Mouse (Mus musculus) stomach, postnatal 0 days (tissue): ENCODE results near the gene AI413582. TPM values are rescaled to one million over a fixed set of nuclear protein-coding genes. Genes with fewer than 3 reads are reported as not detected.

Source experiments
- ATAC-seq: fragments of 200-750 bp; cut with Nextera tagmentation; 2 replicates; pipeline ENCODE4 v1.8.0; 2017; ENCODE audit not compliant: low FRiP score, low TSS enrichment
- DNase-seq: peaks from one replicate; pipeline ENCODE4 v3.0.0-alpha.2; 2016; ENCODE audit warnings: low spot score
- H3K27ac ChIP-seq: fragments of 300-500 bp; sonication (generic); replicated peaks from 2 replicates; pipeline ENCODE4 v1.5.1; 2014; ENCODE audit warnings: mild to moderate bottlenecking, control low read depth
- H3K27me3 ChIP-seq: fragments of 300-500 bp; sonication (generic); 2 replicates; pipeline ENCODE4 v1.6.1; 2014; ENCODE audit warnings: low read length; ENCODE audit not compliant: control insufficient read depth, insufficient read depth
- H3K36me3 ChIP-seq: fragments of 300-500 bp; sonication (generic); 2 replicates; pipeline ENCODE4 v1.6.1; 2014; ENCODE audit warnings: low read length, mixed read lengths; ENCODE audit not compliant: control insufficient read depth, insufficient read depth
- H3K4me1 ChIP-seq: fragments of 300-500 bp; sonication (generic); replicated peaks from 2 replicates; pipeline ENCODE4 v1.6.1; 2014; ENCODE audit warnings: antibody characterized with exemption; ENCODE audit not compliant: control insufficient read depth, insufficient read depth
- H3K4me2 ChIP-seq: fragments of 300-500 bp; sonication (generic); replicated peaks from 2 replicates; pipeline ENCODE4 v1.6.1; 2014; ENCODE audit warnings: low read depth, mild to moderate bottlenecking, control low read depth, moderate library complexity
- H3K4me3 ChIP-seq: fragments of 300-500 bp; sonication (generic); 2 replicates; pipeline ENCODE4 v1.5.1; 2014; ENCODE audit warnings: low read depth, low read length, control low read depth
- H3K9ac ChIP-seq: fragments of 300-500 bp; sonication (generic); 2 replicates; pipeline ENCODE4 v1.6.1; 2014; ENCODE audit warnings: mild to moderate bottlenecking, low read length, control low read depth, mixed read lengths
- H3K9me3 ChIP-seq: fragments of 300-500 bp; sonication (generic); 2 replicates; pipeline ENCODE4 v1.6.1; 2016; ENCODE audit warnings: low read length; ENCODE audit not compliant: control insufficient read depth
- CTCF ChIP-seq: IDR thresholded peaks from 2 replicates; pipeline ENCODE4 v1.5.1; 2016; ENCODE audit warnings: antibody characterized with exemption, low read depth, mild to moderate bottlenecking, moderate library complexity
- EP300 ChIP-seq: optimal IDR thresholded peaks from 2 replicates; pipeline ENCODE3; 2016; ENCODE audit warnings: antibody characterized with exemption
- WGBS: fragments of 180-500 bp; shearing (Covaris S2); extraction: QIAGEN DNeasy Blood & Tissue Kit; methylation state at CpG from one replicate; pipeline ENCODE4 v1.1.7; 2014; 5-methylcytosine and 5-hydroxymethylcytosine counted together
- polyA plus RNA-seq: library from polyadenylated mRNA; unstranded; fragments of >200 nt; fragmentation: Nextera tagmentation; extraction: Ambion mirVana; gene quantifications from 2 replicates; pipeline ENCODE4 v1.2.1, GENCODE M21; 2015

AI413582 gene
- polyA plus RNA-seq, 1 experiment from 2014 or later: 37.1 TPM

DNA sequence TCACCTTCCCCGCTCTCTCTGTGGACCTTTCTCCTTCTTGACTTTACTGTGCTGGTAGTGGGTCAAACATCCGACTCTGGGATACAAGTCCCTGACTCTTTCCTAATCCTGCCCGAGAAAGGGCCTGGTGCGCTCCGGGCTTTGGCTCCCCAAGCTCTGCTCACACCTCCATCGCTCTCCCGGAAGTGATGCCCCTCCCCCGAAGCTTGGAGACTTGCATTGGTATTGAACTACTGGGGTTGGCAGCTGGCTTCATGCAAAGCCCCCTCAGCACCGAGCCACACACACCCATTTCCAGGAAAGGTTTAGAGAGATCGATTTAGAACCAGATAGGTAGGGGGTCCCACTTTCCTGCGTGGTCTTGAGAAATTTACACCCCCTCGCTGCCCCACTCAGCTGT lies 19.6 kb downstream of the AI413582 start:
- 51% methylated on average over 12 of the region's 12 CpGs for WGBS
- Histone ChIP-seq H3K27ac (no peak overlapping the region), H3K4me3 (no peak overlapping the region), H3K36me3 (no peaks in the 10 kb centered on the region), H3K9ac (no peak overlapping the region), H3K4me2 (no peak overlapping the region), H3K9me3 (no peaks in the 10 kb centered on the region), H3K4me1 (0 out of 2 replicates have a peak, but pooled peaks cover 5% of the 10 kb centered on the region), H3K27me3 (no peaks in the 10 kb centered on the region)
- no peak for ATAC-seq
- no peak for TF ChIP-seq CTCF
- TF ChIP-seq EP300: no peak
- no peak for DNase-seq

GRCm38 (mm10) chr17:27544551-27544950 lies 21.0 kb downstream of the AI413582 start:
- Histone ChIP-seq H3K4me2 (no peak overlapping the region), H3K36me3 (no peaks in the 10 kb centered on the region), H3K4me3 (no peak overlapping the region), H3K27ac (no peak overlapping the region), H3K9me3 (no peaks in the 10 kb centered on the region), H3K9ac (no peak overlapping the region), H3K4me1 (0 out of 2 replicates have a peak, but pooled peaks cover 5% of the 10 kb centered on the region), H3K27me3 (no peaks in the 10 kb centered on the region)
- DNase-seq: no peak
- TF ChIP-seq CTCF (no peak), EP300 (no peak)
- 90% methylated on average over 11 of the region's 11 CpGs for WGBS
- no peak for ATAC-seq

DNA sequence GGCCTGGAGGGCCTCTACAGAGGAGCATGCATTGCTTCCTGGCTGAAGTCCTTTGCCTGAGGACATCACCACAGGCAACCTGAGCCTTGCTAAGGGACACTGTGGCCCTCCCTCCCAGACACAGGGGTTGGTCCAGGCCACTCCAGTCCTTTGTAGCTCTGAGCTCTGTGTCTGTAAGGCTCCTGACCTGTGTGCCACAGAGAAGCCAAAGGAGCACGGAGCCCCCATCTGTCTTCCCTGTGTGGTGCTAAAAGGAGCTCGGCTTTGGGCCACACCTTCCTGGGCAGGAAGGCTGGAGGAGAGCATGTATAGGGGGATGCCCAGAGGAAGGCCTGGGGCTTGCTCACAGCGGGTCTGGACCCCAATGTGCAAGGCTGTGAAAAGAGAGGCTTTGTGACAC lies 23.6 kb downstream of the AI413582 start:
- WGBS: 67% methylated on average over 3 of the region's 3 CpGs
- TF ChIP-seq CTCF: no peak
- TF ChIP-seq EP300: no peak
- Histone ChIP-seq H3K4me3 (no peak overlapping the region), H3K36me3 (no peaks in the 10 kb centered on the region), H3K27ac (no peak overlapping the region), H3K9me3 (no peaks in the 10 kb centered on the region), H3K9ac (no peak overlapping the region), H3K4me1 (0 out of 2 replicates have a peak, but pooled peaks cover under 1% of the 10 kb centered on the region), H3K4me2 (no peak overlapping the region), H3K27me3 (no peaks in the 10 kb centered on the region)
- DNase-seq (no peak), ATAC-seq (no peak)

DNA sequence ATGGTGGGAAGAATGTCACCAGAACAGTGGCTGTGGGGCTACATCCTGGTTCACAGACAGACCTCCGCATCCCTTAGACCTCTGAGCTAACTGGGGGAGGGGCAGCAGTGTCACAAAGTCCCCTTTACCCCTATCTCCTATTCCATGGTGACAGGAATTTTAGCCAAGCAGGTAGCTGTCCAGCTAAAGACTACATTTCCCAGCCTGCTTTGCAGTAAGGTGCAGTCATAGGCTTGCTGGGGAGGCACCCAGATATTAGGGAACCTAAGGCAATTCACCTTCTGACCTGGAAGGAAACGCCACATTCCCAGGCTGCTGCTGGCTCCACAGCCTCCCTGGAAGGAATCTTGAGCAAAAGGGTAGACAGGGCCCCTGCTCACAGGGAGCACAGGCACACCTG lies 24.3 kb downstream of the AI413582 start:
- Histone ChIP-seq H3K9ac (no peak overlapping the region), H3K36me3 (no peaks in the 10 kb centered on the region), H3K9me3 (no peaks in the 10 kb centered on the region), H3K4me3 (no peak overlapping the region), H3K4me2 (no peak overlapping the region), H3K27me3 (no peaks in the 10 kb centered on the region), H3K4me1 (no peaks in the 10 kb centered on the region), H3K27ac (no peak overlapping the region)
- TF ChIP-seq EP300 (no peak), CTCF (no peak)
- no peak for ATAC-seq
- no peak for DNase-seq
- 67% methylated on average over 2 of the region's 2 CpGs for WGBS

- no peak overlapping the region for H3K4me2 ChIP-seq
- ATAC-seq: peak; percentile 62; the same call in 1 of the 2 replicates
- 4% methylated on average over 10 of the region's 10 CpGs for WGBS
- peak; percentile 89 for DNase-seq
- no peak overlapping the region for H3K4me3 ChIP-seq
- TF ChIP-seq EP300 (no peak), CTCF (peak; percentile 100)
- H3K36me3 ChIP-seq: no peaks in the 10 kb centered on the region
- no peaks in the 10 kb centered on the region for H3K27me3 ChIP-seq
- H3K9ac ChIP-seq: no peak overlapping the region
- no peaks in the 10 kb centered on the region for H3K4me1 ChIP-seq
- H3K27ac ChIP-seq: no peak overlapping the region
- H3K9me3 ChIP-seq: no peaks in the 10 kb centered on the region
Measured at GRCm38 (mm10) chr17:27534718-27535117, 30.8 kb downstream of the AI413582 start.

GRCm38 (mm10) chr17:27533354-27533753 lies 32.2 kb downstream of the AI413582 start:
- WGBS: 90% methylated on average over 2 of the region's 3 CpGs
- no peak for ATAC-seq

More at GRCm38 (mm10) chr17:27533354-27533753, 32.2 kb downstream of the AI413582 start:
- peak; percentile 41 for TF ChIP-seq CTCF
- TF ChIP-seq EP300: no peak
- Histone ChIP-seq H3K4me3 (no peak overlapping the region), H3K4me1 (no peaks in the 10 kb centered on the region), H3K4me2 (no peak overlapping the region), H3K36me3 (no peaks in the 10 kb centered on the region), H3K27ac (no peak overlapping the region), H3K27me3 (no peaks in the 10 kb centered on the region), H3K9me3 (no peaks in the 10 kb centered on the region), H3K9ac (no peak overlapping the region)
- DNase-seq: no peak
